Mouse (Mus musculus): Measurements from ENCODE around the gene Ctdspl.

Ctdspl gene

DNA sequence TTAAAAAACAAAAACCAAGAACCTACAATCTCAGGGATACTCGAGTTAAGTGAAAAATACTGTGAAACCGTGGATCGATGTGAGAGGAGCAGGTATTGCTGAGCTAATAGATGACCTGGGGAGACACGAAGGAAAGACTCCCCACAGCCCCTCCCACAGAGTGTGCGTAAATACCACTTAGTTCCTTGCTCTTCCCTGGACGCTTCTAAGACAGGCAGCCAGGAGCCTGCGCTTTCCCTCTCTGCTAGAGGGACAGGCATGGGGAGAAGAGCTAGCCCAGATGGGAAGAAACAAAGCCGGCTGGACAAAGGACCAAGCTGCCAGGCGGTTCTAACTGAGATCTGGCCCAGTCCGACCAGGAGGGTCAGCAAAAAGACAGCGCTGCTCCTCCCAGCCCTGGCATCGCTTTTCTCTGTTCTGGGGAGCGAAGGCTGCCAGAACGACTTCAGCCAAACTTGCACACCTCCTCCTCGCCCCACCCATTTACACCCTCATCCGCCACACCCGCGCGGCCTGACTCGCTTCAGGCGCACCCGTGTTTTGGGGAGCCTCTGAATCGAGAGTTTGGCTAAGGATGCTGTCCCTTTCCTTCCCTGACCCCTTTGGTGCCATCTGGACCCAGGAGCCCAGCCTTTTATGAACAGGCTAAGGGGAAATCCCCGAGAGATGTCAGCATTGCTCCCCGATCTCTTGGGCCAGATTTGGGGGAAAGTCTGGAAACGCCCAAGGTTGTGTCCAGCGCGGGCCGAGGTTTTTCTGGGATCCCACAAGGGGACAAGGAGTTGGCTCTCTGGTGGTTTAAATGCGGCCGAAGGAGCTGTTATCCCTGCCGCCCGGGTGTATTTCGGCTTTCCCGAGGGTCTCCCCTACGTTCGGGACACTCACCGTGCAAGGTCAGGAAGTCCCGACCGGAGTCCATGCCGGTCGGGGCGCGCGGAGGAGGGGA lies 166.5 kb downstream of the Ctdspl start:
- no peak for DNase-seq (ENCODE audit: low spot score in 2 of 2)
